ENCODE assay signal across 13 mouse cellular contexts in genomic region chr12:119410522-119410921, GRCm38 (mm10).
"Had no signal": no experiment of that assay in that cellular context is flagged by ENCODE, and none has a peak within 500 bp of the region (broad histone marks: within the 10 kb centered on the region; RNA-seq: fewer than 3 reads in every experiment).

No protein-coding gene starts in this region.

- DNase-seq: gastrocnemius, postnatal 14 days; gastrocnemius, postnatal 36 days; heart, adult 11 months; heart, adult 2 months; heart, postnatal 14 days; heart, postnatal 36 days; kidney, adult 11 months; kidney, adult 2 months; kidney, adult 9 months; kidney, postnatal 14 days; kidney, postnatal 36 days; layer of hippocampus, adult 9-11 months; layer of hippocampus, postnatal 36 days had no signal
